Mouse (Mus musculus): Measurements from ENCODE around the gene Tctn3. TPM values are rescaled to one million over a fixed set of nuclear protein-coding genes. Genes with fewer than 3 reads are reported as not detected.
"Not testable (repeated sequence)": the region's sequence is repeated elsewhere in the genome, so short reads cannot be mapped to it uniquely, and the experiment has no call there.

Tctn3 gene
- polyA plus RNA-seq, 1 experiment from 2014 or later: 8.1 TPM

- Histone ChIP-seq H3K36me3 (peaks cover 36% of the 10 kb centered on the region), H3K27ac (replicated peaks) (peak overlapping the region; percentile 56), H3K9me3 (no peaks in the 10 kb centered on the region), H3K9ac (peak overlapping the region; percentile 91), H3K4me2 (peak overlapping the region; percentile 95), H3K4me3 (peak overlapping the region; percentile 94), H3K27me3 (replicated peaks) (no peaks in the 10 kb centered on the region), H3K4me1 (peaks cover 19% of the 10 kb centered on the region)
- WGBS: 5% methylated on average over 30 of the region's 30 CpGs
- ATAC-seq (ENCODE audit: extremely low read depth, insufficient number of reproducible peaks, low FRiP score, low TSS enrichment): peak; percentile 47
Measured at GRCm38 (mm10) chr19:40587491-40588292, 24.3 kb downstream of the Tctn3 start.

GRCm38 (mm10) chr19:40586908-40587307 is 25.1 kb downstream of the Tctn3 start:
- 42% methylated on average over 7 of the region's 7 CpGs for WGBS

GRCm38 (mm10) chr19:40581662-40582061 is 30.4 kb downstream of the Tctn3 start:
- peaks cover 23% of the 10 kb centered on the region for H3K4me1 ChIP-seq
- no peaks in the 10 kb centered on the region for H3K9me3 ChIP-seq
- 25% methylated on average over 5 of the region's 5 CpGs for WGBS
- no peaks in the 10 kb centered on the region for H3K27me3 ChIP-seq (replicated peaks)
- no peak overlapping the region for H3K9ac ChIP-seq
- H3K27ac ChIP-seq (replicated peaks): peak overlapping the region; percentile 61; the same call in 1 of the 2 replicates
- peaks cover 84% of the 10 kb centered on the region for H3K36me3 ChIP-seq
- H3K4me2 ChIP-seq: no peak overlapping the region
- no peak overlapping the region for H3K4me3 ChIP-seq
- no peak for ATAC-seq (ENCODE audit: extremely low read depth, insufficient number of reproducible peaks, low FRiP score, low TSS enrichment)

More at GRCm38 (mm10) chr19:40586908-40587307, 25.1 kb downstream of the Tctn3 start:
- H3K36me3 ChIP-seq: peaks cover 44% of the 10 kb centered on the region
- ATAC-seq (ENCODE audit: extremely low read depth, insufficient number of reproducible peaks, low FRiP score, low TSS enrichment): no peak
- H3K9ac ChIP-seq: peak overlapping the region; percentile 91
- H3K4me3 ChIP-seq: peak overlapping the region; percentile 94
- H3K9me3 ChIP-seq: no peaks in the 10 kb centered on the region
- no peak overlapping the region for H3K27ac ChIP-seq (replicated peaks)
- peak overlapping the region; percentile 95 for H3K4me2 ChIP-seq
- peaks cover 26% of the 10 kb centered on the region for H3K4me1 ChIP-seq
- no peaks in the 10 kb centered on the region for H3K27me3 ChIP-seq (replicated peaks)

- ATAC-seq (ENCODE audit: extremely low read depth, insufficient number of reproducible peaks, low FRiP score, low TSS enrichment): no peak
- peaks cover 88% of the 10 kb centered on the region for H3K36me3 ChIP-seq
- H3K27ac ChIP-seq (replicated peaks): no peak overlapping the region
- 63% methylated on average over 2 of the region's 2 CpGs for WGBS
- H3K4me2 ChIP-seq: no peak overlapping the region
- no peak overlapping the region for H3K9ac ChIP-seq
- no peak overlapping the region for H3K4me3 ChIP-seq
- peaks cover 16% of the 10 kb centered on the region for H3K4me1 ChIP-seq
- no peaks in the 10 kb centered on the region for H3K27me3 ChIP-seq (replicated peaks)
- no peaks in the 10 kb centered on the region for H3K9me3 ChIP-seq
Measured at GRCm38 (mm10) chr19:40580902-40581301, 31.1 kb downstream of the Tctn3 start.

- Histone ChIP-seq H3K4me1 (0 out of 2 replicates have a peak, but pooled peaks cover 6% of the 10 kb centered on the region), H3K4me2 (no peak overlapping the region), H3K9me3 (peaks cover 3% of the 10 kb centered on the region), H3K4me3 (no peak overlapping the region), H3K36me3 (peaks cover 97% of the 10 kb centered on the region), H3K27ac (replicated peaks) (no peak overlapping the region), H3K9ac (no peak overlapping the region), H3K27me3 (replicated peaks) (no peaks in the 10 kb centered on the region)
- 74% methylated on average over 5 of the region's 5 CpGs for WGBS
- ATAC-seq (ENCODE audit: extremely low read depth, insufficient number of reproducible peaks, low FRiP score, low TSS enrichment): no peak
Measured at GRCm38 (mm10) chr19:40575438-40575837, 36.6 kb downstream of the Tctn3 start.

GRCm38 (mm10) chr19:40570726-40571125 is 41.3 kb downstream of the Tctn3 start:
- H3K4me1 ChIP-seq: peaks cover 11% of the 10 kb centered on the region; the same call in 1 of the 2 replicates
- peaks cover 100% of the 10 kb centered on the region for H3K36me3 ChIP-seq
- WGBS: 72% methylated on average over 9 of the region's 9 CpGs
- peak; percentile 37; the same call in 1 of the 2 replicates for ATAC-seq (ENCODE audit: extremely low read depth, insufficient number of reproducible peaks, low FRiP score, low TSS enrichment)
- H3K4me3 ChIP-seq: no peak overlapping the region
- H3K4me2 ChIP-seq: no peak overlapping the region
- no peaks in the 10 kb centered on the region for H3K27me3 ChIP-seq (replicated peaks)
- no peak overlapping the region for H3K9ac ChIP-seq
- no peak overlapping the region for H3K27ac ChIP-seq (replicated peaks)
- H3K9me3 ChIP-seq: peaks cover 15% of the 10 kb centered on the region

- no peak overlapping the region for H3K4me2 ChIP-seq
- H3K9ac ChIP-seq: no peak overlapping the region
- H3K9me3 ChIP-seq: peaks cover 15% of the 10 kb centered on the region
- H3K27me3 ChIP-seq (replicated peaks): no peaks in the 10 kb centered on the region
- no peak overlapping the region for H3K27ac ChIP-seq (replicated peaks)
- 64% methylated on average over 3 of the region's 3 CpGs for WGBS
- H3K4me3 ChIP-seq: no peak overlapping the region
- ATAC-seq (ENCODE audit: extremely low read depth, insufficient number of reproducible peaks, low FRiP score, low TSS enrichment): no peak
- peaks cover 98% of the 10 kb centered on the region for H3K36me3 ChIP-seq
- peaks cover 20% of the 10 kb centered on the region for H3K4me1 ChIP-seq
Measured at GRCm38 (mm10) chr19:40567616-40568015, 44.4 kb downstream of the Tctn3 start.

GRCm38 (mm10) chr19:40563880-40564645 is 48.0 kb downstream of the Tctn3 start:
- peaks cover 74% of the 10 kb centered on the region for H3K36me3 ChIP-seq
- 57% methylated on average over 10 of the region's 10 CpGs for WGBS
- no peak overlapping the region for H3K4me3 ChIP-seq

GRCm38 (mm10) chr19:40561521-40561920 is 50.5 kb downstream of the Tctn3 start:
- WGBS: 50% methylated on average over 13 of the region's 31 CpGs
- peaks cover 69% of the 10 kb centered on the region for H3K36me3 ChIP-seq
- peaks cover 13% of the 10 kb centered on the region for H3K4me1 ChIP-seq
- H3K9ac ChIP-seq; H3K27me3 ChIP-seq (replicated peaks); H3K9me3 ChIP-seq; ATAC-seq (ENCODE audit: extremely low read depth, insufficient number of reproducible peaks, low FRiP score, low TSS enrichment); H3K27ac ChIP-seq (replicated peaks): not testable (repeated sequence)
- H3K4me3 ChIP-seq: 0 out of 2 replicates have a peak overlapping the region, but pooled peaks have one; percentile 6
- H3K4me2 ChIP-seq: peak overlapping the region; percentile 27; the same call in 1 of the 2 replicates

More at GRCm38 (mm10) chr19:40563880-40564645, 48.0 kb downstream of the Tctn3 start:
- no peak overlapping the region for H3K4me2 ChIP-seq
- ATAC-seq (ENCODE audit: extremely low read depth, insufficient number of reproducible peaks, low FRiP score, low TSS enrichment): no peak
- H3K9me3 ChIP-seq: no peaks in the 10 kb centered on the region
- peak overlapping the region; percentile 40; the same call in 1 of the 2 replicates for H3K27ac ChIP-seq (replicated peaks)
- H3K9ac ChIP-seq: 0 out of 2 replicates have a peak overlapping the region, but pooled peaks have one; percentile 41
- H3K27me3 ChIP-seq (replicated peaks): no peaks in the 10 kb centered on the region
- peaks cover 20% of the 10 kb centered on the region for H3K4me1 ChIP-seq

GRCm38 (mm10) chr19:40556029-40556428 is 56.0 kb downstream of the Tctn3 start:
- H3K9me3 ChIP-seq: peaks cover 2% of the 10 kb centered on the region; the same call in 1 of the 2 replicates
- 82% methylated on average over 7 of the region's 7 CpGs for WGBS
- peaks cover 75% of the 10 kb centered on the region for H3K36me3 ChIP-seq

GRCm38 (mm10) chr19:40555136-40555535 is 56.9 kb downstream of the Tctn3 start:
- no peak for ATAC-seq (ENCODE audit: extremely low read depth, insufficient number of reproducible peaks, low FRiP score, low TSS enrichment)
- Histone ChIP-seq H3K4me3 (no peak overlapping the region), H3K4me1 (no peaks in the 10 kb centered on the region), H3K27ac (replicated peaks) (no peak overlapping the region), H3K4me2 (no peak overlapping the region), H3K36me3 (peaks cover 84% of the 10 kb centered on the region), H3K9me3 (peaks cover 2% of the 10 kb centered on the region; the same call in 1 of the 2 replicates), H3K27me3 (replicated peaks) (no peaks in the 10 kb centered on the region), H3K9ac (no peak overlapping the region)
- 91% methylated on average over 8 of the region's 8 CpGs for WGBS

More at GRCm38 (mm10) chr19:40556029-40556428, 56.0 kb downstream of the Tctn3 start:
- Histone ChIP-seq H3K27ac (replicated peaks) (no peak overlapping the region), H3K4me3 (no peak overlapping the region), H3K4me2 (no peak overlapping the region), H3K27me3 (replicated peaks) (no peaks in the 10 kb centered on the region), H3K4me1 (no peaks in the 10 kb centered on the region), H3K9ac (no peak overlapping the region)
- ATAC-seq (ENCODE audit: extremely low read depth, insufficient number of reproducible peaks, low FRiP score, low TSS enrichment): no peak
